Mouse (Mus musculus) adrenal gland, postnatal 14 days (tissue): ENCODE data around the gene Fam151b. TPM values are rescaled to one million over a fixed set of nuclear protein-coding genes. Genes with fewer than 3 reads are reported as not detected.

ENCODE experiments used
- DNase-seq: peaks from one replicate; pipeline ENCODE4 v3.0.0; 2021; ENCODE audit warnings: mixed read lengths
- total RNA-seq: library from RNA; stranded (reverse); gene quantifications from 2 replicates; pipeline ENCODE4 v1.2.3, GENCODE M21; 2021

Fam151b gene
- total RNA-seq, 1 experiment from 2014 or later: 4.6 TPM

GRCm38 (mm10) chr13:92419630-92420029 is 64.2 kb downstream of the Fam151b start:
- no peak for DNase-seq

GRCm38 (mm10) chr13:92410486-92410885 is 73.3 kb downstream of the Fam151b start:
- peak; percentile 28 for DNase-seq

- DNase-seq: no peak
Measured at GRCm38 (mm10) chr13:92403496-92403895, 80.3 kb downstream of the Fam151b start.

- DNase-seq: no peak
Measured at GRCm38 (mm10) chr13:92402063-92402462, 81.8 kb downstream of the Fam151b start.

Other genes starting within 250 kb of the Fam151b start
- gene Gm20379, start 178.0 kb downstream of the Fam151b start, total RNA-seq: not detected in 2 replicates
- 4.3 and 7.3 TPM in 2 replicates for gene Dhfr, start 129.3 kb downstream of the Fam151b start, total RNA-seq
- gene Msh3, start 129.0 kb downstream of the Fam151b start, total RNA-seq: 19.0 and 23.2 TPM in 2 replicates
- gene Ankrd34b, start 58.1 kb downstream of the Fam151b start, total RNA-seq: 0.34 and 0.63 TPM in 2 replicates
- gene Zfyve16, start 46.9 kb upstream of the Fam151b start, total RNA-seq: 19.9 and 20.7 TPM in 2 replicates
- not detected in 2 replicates for gene Spz1, start 92.2 kb upstream of the Fam151b start, total RNA-seq
- 50.4 and 53.1 TPM in 2 replicates for gene Serinc5, start 127.1 kb upstream of the Fam151b start, total RNA-seq